In the genomic region with DNA sequence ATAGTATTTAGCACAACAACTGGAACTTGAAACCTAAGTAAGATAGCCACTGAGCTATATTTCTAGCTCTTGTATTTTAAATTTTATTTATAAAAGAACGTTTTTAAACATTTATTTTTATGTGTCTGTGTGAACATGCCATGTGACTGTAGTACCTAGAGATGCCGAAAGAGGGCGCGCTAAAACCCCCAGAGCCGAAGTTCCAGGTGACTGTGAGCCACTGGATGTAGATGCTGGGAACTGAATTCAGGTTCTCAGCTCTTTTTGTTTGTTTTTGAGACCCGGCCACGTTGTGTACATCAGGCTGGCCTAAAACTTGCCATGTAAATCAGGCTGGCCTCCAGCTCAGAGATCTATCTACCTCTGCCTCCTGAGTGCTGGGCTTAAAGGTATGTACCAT, we compare ENCODE assay signal across 9 mouse cellular contexts. TPM values are rescaled to one million over a fixed set of nuclear protein-coding genes. Genes with fewer than 3 reads are reported as not detected.
DNase-seq lines count a peak whose midpoint lies in the region; ATAC-seq lines count a peak whose summit lies in the region.
"Had no signal": no experiment of that assay in that cellular context is flagged by ENCODE, and none has a peak within 500 bp of the region (broad histone marks: within the 10 kb centered on the region; RNA-seq: fewer than 3 reads in every experiment).

No protein-coding gene starts in this region.

- H3K4me2 ChIP-seq in neural tube, embryonic 15.5 days, result no peak overlapping the region
- H3K4me2 ChIP-seq in liver, embryonic 13.5 days, result no peak overlapping the region
- H3K4me2 ChIP-seq in forebrain, embryonic 11.5 days (ENCODE audit: low read depth, low read length, severe bottlenecking), result no peak overlapping the region
- H3K4me2 ChIP-seq: kidney, embryonic 15.5 days had no signal

- H3K4me3 ChIP-seq in neural tube, embryonic 15.5 days (replicated peaks), result no peak overlapping the region
- no peak overlapping the region for H3K4me3 ChIP-seq in liver, embryonic 13.5 days (replicated peaks)
- H3K4me3 ChIP-seq in forebrain, embryonic 11.5 days (ENCODE audit: low read depth, low read length), result no peak overlapping the region
- H3K4me3 ChIP-seq: kidney, embryonic 15.5 days had no signal

- DNase-seq in embryo, embryonic 11 days, result peak; percentile 44
- no peak for DNase-seq in embryo, embryonic 9.5 days (ENCODE audit: extremely low spot score)
- peak; percentile 35 for DNase-seq in neural tube, embryonic 10.5 days (ENCODE audit: extremely low spot score, low spot score)
- peak; percentile 37 for DNase-seq in liver, embryonic 13.5 days
- DNase-seq in thymus, postnatal 25 days, result peak; percentile 53
- no peak for DNase-seq in forebrain, embryonic 11.5 days (ENCODE audit: low spot score)
- DNase-seq in left cerebral cortex, adult 18-20 months (ENCODE audit: low spot score in 2 of 2), result no peak

- no peaks in the 10 kb centered on the region for H3K36me3 ChIP-seq in neural tube, embryonic 15.5 days
- no peaks in the 10 kb centered on the region for H3K36me3 ChIP-seq in liver, embryonic 13.5 days
- H3K36me3 ChIP-seq in forebrain, embryonic 11.5 days (ENCODE audit: control insufficient read depth, insufficient read depth, low read length), result no peaks in the 10 kb centered on the region
- H3K36me3 ChIP-seq: kidney, embryonic 15.5 days had no signal

- H3K4me1 ChIP-seq in neural tube, embryonic 15.5 days, result peaks cover 8% of the 10 kb centered on the region; the same call in 1 of the 2 replicates
- peaks cover 25% of the 10 kb centered on the region for H3K4me1 ChIP-seq in liver, embryonic 13.5 days (replicated peaks)
- H3K4me1 ChIP-seq in forebrain, embryonic 11.5 days (replicated peaks; ENCODE audit: control insufficient read depth, insufficient read depth, low read length), result no peaks in the 10 kb centered on the region

- no peak overlapping the region for H3K27ac ChIP-seq in neural tube, embryonic 15.5 days (replicated peaks)
- H3K27ac ChIP-seq in liver, embryonic 13.5 days, result no peak overlapping the region
- H3K27ac ChIP-seq in forebrain, embryonic 11.5 days (ENCODE audit: low read depth, low read length), result no peak overlapping the region
- H3K27ac ChIP-seq: kidney, embryonic 15.5 days had no signal

- WGBS in neural tube, embryonic 15.5 days, result 21% methylated on average over 7 of the region's 7 CpGs
- 11% methylated on average over 7 of the region's 7 CpGs for WGBS in liver, embryonic 13.5 days (ENCODE audit: insufficient replicate concordance)
- whole genome bisulfite sequencing in forebrain, embryonic 11.5 days, result 21% methylated on average over 7 of the region's 7 CpGs

- no peak for ATAC-seq in neural tube, embryonic 15.5 days (ENCODE audit: low FRiP score)
- ATAC-seq in liver, embryonic 13.5 days (ENCODE audit: low read depth), result no peak
- no peak for ATAC-seq in forebrain, embryonic 11.5 days (replicated peaks; ENCODE audit: low FRiP score)

- no peaks in the 10 kb centered on the region for H3K27me3 ChIP-seq in neural tube, embryonic 15.5 days (replicated peaks)
- H3K27me3 ChIP-seq in liver, embryonic 13.5 days, result no peaks in the 10 kb centered on the region
- H3K27me3 ChIP-seq in forebrain, embryonic 11.5 days (ENCODE audit: control insufficient read depth, insufficient read depth, low read length), result no peaks in the 10 kb centered on the region
- H3K27me3 ChIP-seq: kidney, embryonic 15.5 days had no signal

- no peak overlapping the region for H3K9ac ChIP-seq in neural tube, embryonic 15.5 days (replicated peaks)
- H3K9ac ChIP-seq in liver, embryonic 13.5 days, result no peak overlapping the region
- H3K9ac ChIP-seq in forebrain, embryonic 11.5 days (ENCODE audit: low read length), result no peak overlapping the region
- H3K9ac ChIP-seq: kidney, embryonic 15.5 days had no signal

- no peaks in the 10 kb centered on the region for H3K9me3 ChIP-seq in neural tube, embryonic 15.5 days (replicated peaks)
- no peaks in the 10 kb centered on the region for H3K9me3 ChIP-seq in liver, embryonic 13.5 days (replicated peaks)
- no peaks in the 10 kb centered on the region for H3K9me3 ChIP-seq in forebrain, embryonic 11.5 days (ENCODE audit: control insufficient read depth, low read length)
- H3K9me3 ChIP-seq: kidney, embryonic 15.5 days had no signal

RNA-seq across cellular contexts. Expression of gene Morn3, which starts 3.0 kb away (rescaled TPM):
- polyA plus RNA-seq in neural tube, embryonic 15.5 days (2015; fragmentation: Nextera tagmentation; extraction: Ambion mirVana), result 0.68 TPM in 1 of 2 replicates, not detected in the other
- polyA plus RNA-seq in liver, embryonic 13.5 days (2015; fragmentation: Nextera tagmentation; extraction: Ambion mirVana), result not detected in 2 replicates
- polyA plus RNA-seq in forebrain, embryonic 11.5 days (2014; fragmentation: Nextera tagmentation; extraction: Ambion mirVana), result not detected in 2 replicates
- total RNA-seq in left cerebral cortex, adult 18-20 months (2021), result under 1 TPM in 1 of 2 experiments, not detected in 1; 0.40 TPM

RNA-seq across cellular contexts. Expression of gene Tmem120b, which starts 24.4 kb away (rescaled TPM):
- polyA plus RNA-seq in neural tube, embryonic 15.5 days (2015; fragmentation: Nextera tagmentation; extraction: Ambion mirVana), result 19.6 and 21.0 TPM in 2 replicates
- polyA plus RNA-seq in liver, embryonic 13.5 days (2015; fragmentation: Nextera tagmentation; extraction: Ambion mirVana), result 23.0 and 24.2 TPM in 2 replicates
- polyA plus RNA-seq in forebrain, embryonic 11.5 days (2014; fragmentation: Nextera tagmentation; extraction: Ambion mirVana), result 7.3 and 9.3 TPM in 2 replicates
- 10 to 100 TPM; 13.2 to 13.8 TPM for total RNA-seq in left cerebral cortex, adult 18-20 months (2021)

RNA-seq across cellular contexts. Expression of gene Orai1, which starts 29.0 kb away (rescaled TPM):
- polyA plus RNA-seq in neural tube, embryonic 15.5 days (2015; fragmentation: Nextera tagmentation; extraction: Ambion mirVana), result 14.1 and 14.2 TPM in 2 replicates
- 6.6 and 8.2 TPM in 2 replicates for polyA plus RNA-seq in liver, embryonic 13.5 days (2015; fragmentation: Nextera tagmentation; extraction: Ambion mirVana)
- polyA plus RNA-seq in forebrain, embryonic 11.5 days (2014; fragmentation: Nextera tagmentation; extraction: Ambion mirVana), result 9.6 and 9.8 TPM in 2 replicates
- total RNA-seq in left cerebral cortex, adult 18-20 months (2021), result 1 to 10 TPM; 8.8 to 10.0 TPM

RNA-seq across cellular contexts. Expression of gene Kdm2b, which starts 54.2 kb away (rescaled TPM):
- polyA plus RNA-seq in neural tube, embryonic 15.5 days (2015; fragmentation: Nextera tagmentation; extraction: Ambion mirVana), result 81.4 and 89.2 TPM in 2 replicates
- 21.3 and 23.6 TPM in 2 replicates for polyA plus RNA-seq in liver, embryonic 13.5 days (2015; fragmentation: Nextera tagmentation; extraction: Ambion mirVana)
- polyA plus RNA-seq in forebrain, embryonic 11.5 days (2014; fragmentation: Nextera tagmentation; extraction: Ambion mirVana), result 78.0 and 92.4 TPM in 2 replicates
- total RNA-seq in left cerebral cortex, adult 18-20 months (2021), result 10 to 100 TPM; 24.2 to 25.5 TPM

Comparison
In these comparisons a context has a peak if more than half of its experiments do, and no peak if none do; other contexts are left out.
1. DNase-seq: peak in embryo, embryonic 11 days (single experiment), neural tube, embryonic 10.5 days (single experiment), liver, embryonic 13.5 days (single experiment) and thymus, postnatal 25 days (single experiment); none in embryo, embryonic 9.5 days (single experiment), forebrain, embryonic 11.5 days (single experiment) and left cerebral cortex, adult 18-20 months (0 of 2).